Mouse (Mus musculus): ENCODE data around the gene 1110008P14Rik. TPM values are rescaled to one million over a fixed set of nuclear protein-coding genes. Genes with fewer than 3 reads are reported as not detected.

Gene 1110008P14Rik
- total RNA-seq, 2 experiments from 2014 or later, result 143 to 149 TPM

- no peak for DNase-seq
These were observed 39.0 kb downstream of the 1110008P14Rik start for GRCm38 (mm10) chr2:32342539-32343350.

GRCm38 (mm10) chr2:32342039-32342438, 39.7 kb downstream of the 1110008P14Rik start:
- DNase-seq, result no peak

- DNase-seq, result no peak
These were observed 40.2 kb downstream of the 1110008P14Rik start for GRCm38 (mm10) chr2:32341634-32341939.

GRCm38 (mm10) chr2:32340836-32341633, 40.7 kb downstream of the 1110008P14Rik start:
- DNase-seq, result no peak

GRCm38 (mm10) chr2:32339912-32340642, 41.7 kb downstream of the 1110008P14Rik start:
- no peak for DNase-seq

GRCm38 (mm10) chr2:32335888-32336287, 45.9 kb downstream of the 1110008P14Rik start:
- no peak for DNase-seq

- DNase-seq, result no peak
These were observed 49.6 kb downstream of the 1110008P14Rik start for GRCm38 (mm10) chr2:32332159-32332558.

- DNase-seq, result no peak
These were observed 52.2 kb downstream of the 1110008P14Rik start for GRCm38 (mm10) chr2:32329531-32329930.

- no peak for DNase-seq
These were observed 52.8 kb downstream of the 1110008P14Rik start for GRCm38 (mm10) chr2:32328911-32329460.

GRCm38 (mm10) chr2:32327200-32327599, 54.5 kb downstream of the 1110008P14Rik start:
- DNase-seq, result no peak

Other genes with a start within 250 kb of the 1110008P14Rik start
- 100 to 1,000 TPM in 1 of 2 experiments, 10 to 100 TPM in 1; 83.4 to 102 TPM for gene Prrc2b, start 230.9 kb downstream of the 1110008P14Rik start, total RNA-seq (2021)
- gene Pomt1, start 145.3 kb downstream of the 1110008P14Rik start, total RNA-seq (2021), result 10 to 100 TPM; 29.9 to 49.3 TPM
- 100 to 1,000 TPM; 129 to 184 TPM for gene Uck1, start 121.8 kb downstream of the 1110008P14Rik start, total RNA-seq (2021)
- gene Golga2, start 94.6 kb downstream of the 1110008P14Rik start, total RNA-seq (2021), result 10 to 100 TPM; 62.1 to 77.3 TPM
- 100 to 1,000 TPM; 248 to 255 TPM for gene Swi5, start 93.9 kb downstream of the 1110008P14Rik start, total RNA-seq (2021)
- 10 to 100 TPM; 49.0 to 63.5 TPM for gene Ciz1, start 29.6 kb downstream of the 1110008P14Rik start, total RNA-seq (2021)
- 10 to 100 TPM; 15.8 to 23.8 TPM for gene Dnm1, start 28.6 kb downstream of the 1110008P14Rik start, total RNA-seq (2021)
- 10 to 100 TPM; 12.0 to 21.8 TPM for gene Lcn2, start 6.3 kb upstream of the 1110008P14Rik start, total RNA-seq (2021)
- 10 to 100 TPM; 91.7 to 98.5 TPM for gene Ptges2, start 14.0 kb upstream of the 1110008P14Rik start, total RNA-seq (2021)
- 1 to 10 TPM; 3.6 to 3.7 TPM for gene Naif1, start 68.5 kb upstream of the 1110008P14Rik start, total RNA-seq (2021)
- 100 to 1,000 TPM in 1 of 2 experiments, 10 to 100 TPM in 1; 36.5 to 121 TPM for gene Slc25a25, start 69.5 kb upstream of the 1110008P14Rik start, total RNA-seq (2021)
- gene Fam102a, start 153.4 kb upstream of the 1110008P14Rik start, total RNA-seq (2021), result 10 to 100 TPM; 24.6 to 26.8 TPM
- 10 to 100 TPM; 44.4 to 49.9 TPM for gene Dpm2, start 188.9 kb upstream of the 1110008P14Rik start, total RNA-seq (2021)
- not detected for gene Pip5kl1, start 192.9 kb upstream of the 1110008P14Rik start, total RNA-seq (2021)
- not detected for gene 9430097D07Rik, start 193.7 kb upstream of the 1110008P14Rik start, total RNA-seq (2021)
- 10 to 100 TPM; 14.3 to 14.7 TPM for gene St6galnac4, start 205.2 kb upstream of the 1110008P14Rik start, total RNA-seq (2021)
- 10 to 100 TPM; 55.2 to 64.1 TPM for gene St6galnac6, start 217.8 kb upstream of the 1110008P14Rik start, total RNA-seq (2021)
- gene Ak1, start 239.8 kb upstream of the 1110008P14Rik start, total RNA-seq (2021), result 100 to 1,000 TPM in 1 of 2 experiments, 10 to 100 TPM in 1; 71.5 to 143 TPM